In the genomic region with DNA sequence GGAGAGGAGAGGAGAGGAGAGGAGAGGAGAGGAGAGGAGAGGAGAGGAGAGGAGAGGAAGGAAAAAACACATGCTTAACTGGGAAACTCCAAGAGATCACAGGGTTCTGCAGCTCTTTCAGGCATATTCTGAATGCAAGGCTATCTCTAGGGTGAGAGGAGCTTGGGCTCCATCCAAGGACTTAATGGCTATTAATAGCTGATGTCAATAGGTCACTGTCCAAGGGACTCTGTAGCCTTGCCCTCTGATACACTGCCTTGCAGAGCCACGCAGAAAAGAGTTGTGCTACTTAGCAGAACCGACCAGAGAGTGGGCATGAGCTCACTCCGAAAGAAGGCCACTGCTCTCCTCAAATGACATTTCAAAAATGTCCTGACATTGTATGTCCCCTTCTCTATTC, we compare ENCODE assay signal across 16 mouse cellular contexts.
DNase-seq lines count a peak whose midpoint lies in the region; ATAC-seq lines count a peak whose summit lies in the region.
"Had no signal": no experiment of that assay in that cellular context is flagged by ENCODE, and none has a peak within 500 bp of the region (broad histone marks: within the 10 kb centered on the region; RNA-seq: fewer than 3 reads in every experiment).

No protein-coding gene starts in this region.

- peak; percentile 24 for DNase-seq in gastrocnemius, postnatal 25 days
- DNase-seq in gastrocnemius, postnatal 14 days = no peak
- DNase-seq in ovary, adult 18-20 months (ENCODE audit: low spot score) = peak; percentile 69
- DNase-seq in ovary, postnatal 36 days (ENCODE audit: low spot score) = no peak
- DNase-seq in frontal cortex, postnatal 25 days (ENCODE audit: low spot score in 2 of 2) = no peak
- DNase-seq in cerebellum, adult 11-12 months = no peak
- DNase-seq: layer of hippocampus, adult 9-11 months; thymus, postnatal 25 days had no signal

- no peaks in the 10 kb centered on the region for H3K36me3 ChIP-seq in heart, embryonic 15.5 days
- no peaks in the 10 kb centered on the region for H3K36me3 ChIP-seq in forebrain, embryonic 15.5 days
- H3K36me3 ChIP-seq: embryonic facial prominence, embryonic 15.5 days; G1E; neural tube, embryonic 13.5 days had no signal

- intact Hi-C loops in gastrocnemius, postnatal 14 days (cut with DNase I; ENCODE audit: low total_unique reads) = no loop called here

- H3K9ac ChIP-seq in heart, embryonic 15.5 days = no peak overlapping the region
- H3K9ac ChIP-seq in forebrain, embryonic 15.5 days (replicated peaks) = no peak overlapping the region
- H3K9ac ChIP-seq: embryonic facial prominence, embryonic 15.5 days; liver, embryonic 14.5 days; neural tube, embryonic 13.5 days had no signal

- H3K9me3 ChIP-seq in heart, embryonic 15.5 days (replicated peaks) = no peaks in the 10 kb centered on the region
- H3K9me3 ChIP-seq in forebrain, embryonic 15.5 days = no peaks in the 10 kb centered on the region
- H3K9me3 ChIP-seq: embryonic facial prominence, embryonic 15.5 days; neural tube, embryonic 13.5 days had no signal

- ATAC-seq in heart, embryonic 15.5 days (replicated peaks; ENCODE audit: insufficient number of reproducible peaks, insufficient read depth, low FRiP score, low read depth) = no peak
- ATAC-seq in forebrain, embryonic 15.5 days (replicated peaks) = no peak
- ATAC-seq: forebrain, embryonic 14.5 days; midbrain, embryonic 16.5 days had no signal

- WGBS in heart, embryonic 15.5 days = 30% methylated on average over 3 of the region's 3 CpGs
- WGBS in forebrain, embryonic 15.5 days = 74% methylated on average over 3 of the region's 3 CpGs

- no peaks in the 10 kb centered on the region for H3K27me3 ChIP-seq in heart, embryonic 15.5 days
- H3K27me3 ChIP-seq in forebrain, embryonic 15.5 days = no peaks in the 10 kb centered on the region
- H3K27me3 ChIP-seq: embryonic facial prominence, embryonic 15.5 days; neural tube, embryonic 13.5 days had no signal

- H3K4me1 ChIP-seq in heart, embryonic 15.5 days (replicated peaks) = peaks cover 35% of the 10 kb centered on the region
- H3K4me1 ChIP-seq in forebrain, embryonic 15.5 days = peaks cover 20% of the 10 kb centered on the region

- H3K27ac ChIP-seq in heart, embryonic 15.5 days = peak overlapping the region; percentile 59
- no peak overlapping the region for H3K27ac ChIP-seq in forebrain, embryonic 15.5 days (replicated peaks)
- H3K27ac ChIP-seq: embryonic facial prominence, embryonic 15.5 days; liver, embryonic 14.5 days; neural tube, embryonic 13.5 days had no signal

- H3K4me3 ChIP-seq in heart, embryonic 15.5 days = no peak overlapping the region
- no peak overlapping the region for H3K4me3 ChIP-seq in forebrain, embryonic 15.5 days
- H3K4me3 ChIP-seq: embryonic facial prominence, embryonic 15.5 days; neural tube, embryonic 13.5 days had no signal

- no peak overlapping the region for H3K4me2 ChIP-seq in heart, embryonic 15.5 days
- H3K4me2 ChIP-seq in forebrain, embryonic 15.5 days (replicated peaks) = no peak overlapping the region
- H3K4me2 ChIP-seq: embryonic facial prominence, embryonic 15.5 days; neural tube, embryonic 13.5 days had no signal

Comparison
In these comparisons a context has a peak if more than half of its experiments do, and no peak if none do; other contexts are left out.
1. DNase-seq: peak in gastrocnemius, postnatal 25 days (single experiment) and ovary, adult 18-20 months (single experiment); none in gastrocnemius, postnatal 14 days (single experiment), ovary, postnatal 36 days (single experiment), frontal cortex, postnatal 25 days (0 of 2) and cerebellum, adult 11-12 months (single experiment).